Mouse (Mus musculus): ENCODE measurements around the gene Slc28a3. TPM values are rescaled to one million over a fixed set of nuclear protein-coding genes. Genes with fewer than 3 reads are reported as not detected.

Slc28a3 gene
- total RNA-seq, 2 experiments from 2014 or later, result not detected

Other genes starting within 250 kb of the Slc28a3 start
- 30.6 and 33.0 TPM in 2 replicates for gene 2210016F16Rik, start 225.7 kb downstream of the Slc28a3 start, total RNA-seq (2014; fragmentation: Nextera tagmentation)
- 27.4 and 29.2 TPM in 2 replicates for gene 2210016F16Rik, start 225.7 kb downstream of the Slc28a3 start, total RNA-seq (2017)
- 39.7 and 45.3 TPM in 2 replicates for gene Rmi1, start 208.6 kb downstream of the Slc28a3 start, total RNA-seq (2014; fragmentation: Nextera tagmentation)
- gene Rmi1, start 208.6 kb downstream of the Slc28a3 start, total RNA-seq (2017), result 38.2 and 40.3 TPM in 2 replicates
- gene Hnrnpk, start 207.5 kb downstream of the Slc28a3 start, total RNA-seq (2014; fragmentation: Nextera tagmentation), result 881 and 1,123 TPM in 2 replicates
- 2,464 and 2,675 TPM in 2 replicates for gene Hnrnpk, start 207.5 kb downstream of the Slc28a3 start, total RNA-seq (2017)
- gene Ntrk2, start 195.7 kb upstream of the Slc28a3 start, total RNA-seq (2014; fragmentation: Nextera tagmentation), result not detected in 2 replicates
- not detected in 2 replicates for gene Ntrk2, start 195.7 kb upstream of the Slc28a3 start, total RNA-seq (2017)

Measured in megakaryocyte-erythroid progenitor cell, adult 5-6 weeks (primary cell).